Mouse (Mus musculus) spleen, adult 2 months (tissue): ENCODE data around the gene Fam69b.

Source experiments
- CTCF ChIP-seq: fragments of 200-500 bp; IDR thresholded peaks from 2 replicates; pipeline ENCODE4 v1.5.1; 2011; ENCODE audit warnings: mild to moderate bottlenecking, inconsistent platforms; ENCODE audit not compliant: insufficient read depth, insufficient read length, insufficient replicate concordance; ENCODE audit errors: extremely low read depth
- POLR2A ChIP-seq: fragments of 200-500 bp; IDR thresholded peaks from 2 replicates; pipeline ENCODE4 v1.6.1; 2011; ENCODE audit warnings: low read depth, low read length, inconsistent platforms

DNA sequence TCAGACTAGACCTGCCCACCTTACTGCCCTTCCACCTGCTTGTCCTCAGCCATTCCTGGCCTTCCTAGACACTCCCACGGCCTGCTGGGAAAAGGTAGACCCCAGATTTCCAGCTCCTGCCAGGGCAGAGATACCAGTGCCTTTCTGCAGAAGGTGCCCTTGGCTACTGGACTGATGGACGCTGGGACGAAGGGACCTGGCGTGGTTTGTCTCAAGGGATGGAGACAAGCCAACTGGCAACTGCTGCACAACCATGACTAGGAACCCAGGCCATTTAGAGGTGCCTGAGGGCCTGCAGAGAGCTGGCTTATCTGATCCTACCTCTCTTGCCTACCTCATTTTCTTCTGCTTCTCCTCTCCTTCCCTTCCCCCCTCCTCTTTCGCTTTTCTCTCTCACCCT lies 13.4 kb upstream of the Fam69b start:
- TF ChIP-seq CTCF (no peak), POLR2A (no peak)
